Mouse (Mus musculus) erythroblast, embryonic 14.5 days (primary cell): ENCODE data around the gene Stat5a. TPM values are rescaled to one million over a fixed set of nuclear protein-coding genes. Genes with fewer than 3 reads are reported as not detected.

Source experiments
- H3K27me3 ChIP-seq: 2 replicates; pipeline ENCODE4 v1.6.1; 2012; ENCODE audit warnings: inconsistent platforms; ENCODE audit not compliant: control insufficient read depth
- H3K36me3 ChIP-seq: 2 replicates; pipeline ENCODE4 v1.6.1; 2012; ENCODE audit warnings: mild to moderate bottlenecking, inconsistent platforms; ENCODE audit not compliant: control insufficient read depth
- H3K4me1 ChIP-seq: 2 replicates; pipeline ENCODE4 v1.6.1; 2012; ENCODE audit warnings: inconsistent platforms; ENCODE audit not compliant: control insufficient read depth
- H3K4me3 ChIP-seq: replicated peaks from 2 replicates; pipeline ENCODE3; 2012; ENCODE audit warnings: moderate library complexity, mild to moderate bottlenecking, inconsistent platforms
- H3K9me3 ChIP-seq: 2 replicates; pipeline ENCODE4 v1.6.1; 2012; ENCODE audit warnings: low read length, inconsistent platforms, mixed read lengths; ENCODE audit not compliant: control insufficient read depth
- GATA1 ChIP-seq: IDR thresholded peaks from 2 replicates; pipeline ENCODE4 v1.6.1; 2012; ENCODE audit warnings: low read length, inconsistent platforms, mixed read lengths
- TAL1 ChIP-seq: IDR thresholded peaks from 3 replicates; pipeline ENCODE4 v1.6.1; 2012; ENCODE audit warnings: low read length, inconsistent platforms, mixed read lengths
- polyA plus RNA-seq: library from polyadenylated mRNA; stranded (reverse); fragments of >175 nt; gene quantifications from 2 replicates; pipeline ENCODE4 v1.2.3, GENCODE M21; 2012

The Stat5a gene
- polyA plus RNA-seq, 1 experiment = 0.17 TPM

GRCm38 (mm10) chr11:100863141-100863540 lies 4.0 kb downstream of the Stat5a start:
- Histone ChIP-seq H3K4me1 (peaks cover 42% of the 10 kb centered on the region), H3K4me3 (no peak overlapping the region), H3K27me3 (peaks cover 4% of the 10 kb centered on the region), H3K9me3 (no peaks in the 10 kb centered on the region), H3K36me3 (peaks cover 12% of the 10 kb centered on the region)
- TF ChIP-seq GATA1 (no peak), TAL1 (no peak)

GRCm38 (mm10) chr11:100865618-100866017 lies 6.5 kb downstream of the Stat5a start:
- Histone ChIP-seq H3K4me3 (no peak overlapping the region), H3K9me3 (no peaks in the 10 kb centered on the region), H3K36me3 (peaks cover 18% of the 10 kb centered on the region), H3K4me1 (peaks cover 25% of the 10 kb centered on the region), H3K27me3 (no peaks in the 10 kb centered on the region)
- TF ChIP-seq GATA1 (no peak), TAL1 (no peak)

- TF ChIP-seq TAL1 = no peak
- no peak for TF ChIP-seq GATA1
- Histone ChIP-seq H3K4me1 (peaks cover 5% of the 10 kb centered on the region), H3K27me3 (no peaks in the 10 kb centered on the region), H3K36me3 (peaks cover 36% of the 10 kb centered on the region), H3K4me3 (no peak overlapping the region), H3K9me3 (no peaks in the 10 kb centered on the region)
Measured at GRCm38 (mm10) chr11:100870256-100870967, 11.3 kb downstream of the Stat5a start.

GRCm38 (mm10) chr11:100870968-100871350 lies 11.8 kb downstream of the Stat5a start:
- H3K4me3 ChIP-seq = no peak overlapping the region
- no peaks in the 10 kb centered on the region for H3K9me3 ChIP-seq
- TF ChIP-seq TAL1 = no peak
- no peak for TF ChIP-seq GATA1
- no peaks in the 10 kb centered on the region for H3K4me1 ChIP-seq
- H3K36me3 ChIP-seq = peaks cover 37% of the 10 kb centered on the region
- H3K27me3 ChIP-seq = no peaks in the 10 kb centered on the region

GRCm38 (mm10) chr11:100875761-100876160 lies 16.6 kb downstream of the Stat5a start:
- H3K4me1 ChIP-seq = peaks cover 21% of the 10 kb centered on the region
- H3K27me3 ChIP-seq = no peaks in the 10 kb centered on the region
- no peak overlapping the region for H3K4me3 ChIP-seq
- no peaks in the 10 kb centered on the region for H3K9me3 ChIP-seq
- TF ChIP-seq GATA1 (no peak), TAL1 (no peak)
- H3K36me3 ChIP-seq = peaks cover 59% of the 10 kb centered on the region

GRCm38 (mm10) chr11:100879321-100880078 lies 20.3 kb downstream of the Stat5a start:
- Histone ChIP-seq H3K4me1 (peaks cover 41% of the 10 kb centered on the region), H3K9me3 (no peaks in the 10 kb centered on the region), H3K4me3 (no peak overlapping the region), H3K27me3 (no peaks in the 10 kb centered on the region), H3K36me3 (peaks cover 67% of the 10 kb centered on the region)
- no peak for TF ChIP-seq GATA1
- TF ChIP-seq TAL1 = no peak

GRCm38 (mm10) chr11:100883640-100884039 lies 24.5 kb downstream of the Stat5a start:
- H3K27me3 ChIP-seq = no peaks in the 10 kb centered on the region
- no peak overlapping the region for H3K4me3 ChIP-seq
- H3K36me3 ChIP-seq = peaks cover 73% of the 10 kb centered on the region
- H3K9me3 ChIP-seq = no peaks in the 10 kb centered on the region
- no peak for TF ChIP-seq GATA1
- peaks cover 82% of the 10 kb centered on the region for H3K4me1 ChIP-seq

- H3K4me3 ChIP-seq = no peak overlapping the region
- no peaks in the 10 kb centered on the region for H3K9me3 ChIP-seq
- no peak for TF ChIP-seq TAL1
- no peak for TF ChIP-seq GATA1
- peaks cover 77% of the 10 kb centered on the region for H3K36me3 ChIP-seq
- H3K27me3 ChIP-seq = no peaks in the 10 kb centered on the region
- peaks cover 81% of the 10 kb centered on the region for H3K4me1 ChIP-seq
Measured at GRCm38 (mm10) chr11:100885472-100885871, 26.3 kb downstream of the Stat5a start.

GRCm38 (mm10) chr11:100886188-100886740 lies 27.1 kb downstream of the Stat5a start:
- peaks cover 81% of the 10 kb centered on the region for H3K4me1 ChIP-seq
- no peaks in the 10 kb centered on the region for H3K27me3 ChIP-seq
- TF ChIP-seq GATA1 = no peak
- TF ChIP-seq TAL1 = no peak
- no peaks in the 10 kb centered on the region for H3K9me3 ChIP-seq
- H3K4me3 ChIP-seq = peak overlapping the region; percentile 15
- H3K36me3 ChIP-seq = peaks cover 81% of the 10 kb centered on the region
